Mouse (Mus musculus): ENCODE measurements around the gene Rtn1. TPM values are rescaled to one million over a fixed set of nuclear protein-coding genes. Genes with fewer than 3 reads are reported as not detected.

The Rtn1 gene
- total RNA-seq, 2 experiments from 2014 or later, result 1,333 to 1,442 TPM

GRCm38 (mm10) chr12:72366104-72366437, 42.8 kb downstream of the Rtn1 start:
- TF ChIP-seq CTCF (conservative IDR thresholded peaks at IDR 0.05), result no peak
- Histone ChIP-seq H3K4me3 (no peak overlapping the region), H3K27ac (no peak overlapping the region)
- DNase-seq (ENCODE audit: low spot score in 2 of 2), result no peak

DNA sequence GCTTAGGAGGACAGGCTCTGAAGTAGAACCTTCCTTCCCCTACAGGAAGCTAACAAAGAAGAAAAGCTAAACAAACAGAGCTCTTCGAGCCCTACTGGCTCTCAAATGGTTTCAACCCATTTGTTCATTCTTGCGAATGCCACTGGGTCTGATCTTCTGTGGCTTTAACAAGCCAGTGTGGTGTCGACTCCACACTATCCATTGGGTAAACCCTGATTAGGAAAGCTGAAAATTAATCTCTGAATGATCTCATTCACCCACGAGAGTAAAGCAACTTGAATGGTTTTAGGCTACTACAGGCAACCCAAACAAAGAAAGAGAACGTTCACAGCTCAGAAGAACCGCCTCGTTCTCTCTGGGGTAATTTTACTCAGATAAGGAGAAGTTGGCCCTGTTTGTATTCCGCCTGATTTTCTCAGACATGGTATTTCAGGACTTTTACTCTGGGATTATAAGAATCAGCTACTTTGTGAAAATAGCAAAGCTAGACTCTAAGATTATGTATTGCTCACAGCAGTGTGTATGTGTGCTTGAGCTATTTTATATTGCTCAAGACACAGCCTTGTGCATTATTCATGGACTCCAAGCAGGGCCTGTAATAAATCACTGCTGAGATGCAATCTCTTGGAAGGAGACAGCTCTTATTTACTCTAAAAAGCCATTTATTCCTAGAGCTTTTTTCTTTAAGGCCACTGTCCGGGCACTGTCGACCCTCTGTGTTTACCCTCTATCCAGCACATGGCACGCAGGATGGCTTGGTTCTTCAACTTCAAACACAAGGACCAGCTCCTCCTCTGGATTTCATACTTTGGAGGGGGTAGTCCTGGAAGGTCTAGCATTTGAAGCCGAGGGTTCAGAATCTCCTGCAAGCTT, 43.4 kb downstream of the Rtn1 start:
- TF ChIP-seq CTCF (conservative IDR thresholded peaks at IDR 0.05), result no peak
- Histone ChIP-seq H3K27ac (no peak overlapping the region), H3K4me3 (no peak overlapping the region)
- DNase-seq (ENCODE audit: low spot score in 2 of 2), result no peak

DNA sequence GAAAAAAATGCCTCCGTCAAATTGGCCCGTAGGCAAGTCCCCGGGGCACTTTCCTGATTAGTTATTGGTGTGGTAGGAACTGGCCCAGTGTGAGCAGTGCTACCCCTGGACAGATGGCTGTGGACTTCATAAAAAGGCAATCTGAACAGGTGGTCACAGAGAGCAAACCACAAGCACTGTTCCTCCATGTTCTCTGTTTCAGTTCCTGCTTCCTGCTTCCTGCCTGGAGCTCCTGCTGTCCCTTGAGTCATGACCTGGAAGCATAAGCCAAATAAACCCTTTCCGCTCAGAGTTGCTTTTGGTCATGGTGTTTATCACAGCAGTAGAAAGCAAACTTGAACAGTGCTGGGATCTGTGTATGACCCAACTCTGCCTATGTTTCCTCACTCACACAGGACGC, 44.3 kb downstream of the Rtn1 start:
- Histone ChIP-seq H3K27ac (no peak overlapping the region), H3K4me3 (no peak overlapping the region)
- no peak for TF ChIP-seq CTCF (conservative IDR thresholded peaks at IDR 0.05)
- no peak for DNase-seq (ENCODE audit: low spot score in 2 of 2)

DNA sequence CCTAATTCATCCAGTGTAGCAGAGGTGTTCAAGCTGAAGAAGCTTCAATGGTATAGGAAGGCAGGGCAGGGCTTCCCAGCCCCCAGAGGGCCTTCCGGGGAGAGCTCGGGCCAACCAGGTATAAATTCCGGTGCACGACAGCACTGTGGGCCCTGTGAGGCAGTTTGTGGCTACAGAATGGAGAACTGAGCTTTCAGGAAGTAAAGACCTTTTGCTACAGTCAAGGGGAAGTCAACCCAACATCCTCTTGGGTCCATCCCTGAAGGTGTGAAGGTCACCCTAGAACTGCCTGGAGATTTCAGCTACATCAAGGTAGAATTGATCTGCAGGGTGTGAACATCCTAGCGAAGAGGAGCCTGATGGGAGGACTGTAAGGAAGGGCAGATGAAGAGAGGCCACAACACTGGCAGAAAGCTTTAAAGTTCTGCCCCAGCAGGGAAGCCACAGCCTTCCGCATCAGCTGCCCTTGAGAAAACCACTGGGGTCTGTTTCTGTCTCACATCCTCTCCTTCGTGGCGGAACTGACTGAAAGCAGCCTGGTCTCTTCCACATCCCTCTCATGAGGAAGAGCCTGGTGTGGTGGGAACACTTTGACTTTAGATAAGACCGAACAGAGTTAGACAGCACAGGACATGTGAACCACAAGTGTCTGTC, 47.0 kb downstream of the Rtn1 start:
- DNase-seq (ENCODE audit: low spot score in 2 of 2), result no peak
- Histone ChIP-seq H3K4me3 (no peak overlapping the region), H3K27ac (no peak overlapping the region)
- no peak for TF ChIP-seq CTCF (conservative IDR thresholded peaks at IDR 0.05)

DNA sequence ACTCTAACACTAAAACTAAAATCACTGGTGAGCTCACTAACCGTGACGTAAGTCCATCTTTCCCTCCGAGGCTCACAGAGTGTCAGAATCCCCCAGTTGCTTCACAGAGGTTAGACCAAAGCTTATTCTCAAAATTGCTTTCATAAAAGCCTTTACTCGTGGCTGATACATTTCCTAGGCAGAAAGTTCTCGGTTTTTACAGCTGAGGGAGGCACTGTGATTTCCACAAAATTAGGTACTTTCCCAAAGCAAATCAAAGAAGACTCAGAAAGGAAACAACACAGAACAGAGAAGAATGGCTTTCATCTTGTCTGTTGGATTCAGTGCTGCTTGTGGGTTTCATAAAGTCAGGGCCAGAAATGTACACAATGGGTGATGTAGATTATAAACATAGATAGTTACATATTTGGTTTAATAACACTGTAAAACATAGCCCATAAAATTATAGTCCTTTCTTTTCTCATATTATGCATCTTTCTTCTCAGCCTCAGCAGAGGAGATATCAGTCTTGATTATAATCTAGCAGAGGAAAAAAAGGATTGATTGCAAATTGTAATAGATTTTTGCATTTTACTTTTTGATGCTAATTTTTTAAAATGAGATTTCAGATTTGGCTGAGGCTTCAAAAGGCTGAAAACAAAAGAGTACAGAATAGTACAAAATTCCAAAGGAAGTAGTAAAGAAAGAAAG, 47.8 kb downstream of the Rtn1 start:
- no peak overlapping the region; the same call in 1 of the 2 replicates for H3K27ac ChIP-seq
- no peak for TF ChIP-seq CTCF (conservative IDR thresholded peaks at IDR 0.05)
- no peak for DNase-seq (ENCODE audit: low spot score in 2 of 2)

GRCm38 (mm10) chr12:72359903-72360302, 49.0 kb downstream of the Rtn1 start:
- Histone ChIP-seq H3K27ac (no peak overlapping the region), H3K4me3 (no peak overlapping the region)
- no peak for TF ChIP-seq CTCF (conservative IDR thresholded peaks at IDR 0.05)
- no peak for DNase-seq (ENCODE audit: low spot score in 2 of 2)

More for the DNA sequence above, 47.8 kb downstream of the Rtn1 start:
- H3K4me3 ChIP-seq, result no peak overlapping the region

GRCm38 (mm10) chr12:72357667-72358420, 51.0 kb downstream of the Rtn1 start:
- TF ChIP-seq CTCF (conservative IDR thresholded peaks at IDR 0.05), result no peak
- no peak for DNase-seq (ENCODE audit: low spot score in 2 of 2)
- no peak overlapping the region for H3K4me3 ChIP-seq
- no peak overlapping the region for H3K27ac ChIP-seq

DNA sequence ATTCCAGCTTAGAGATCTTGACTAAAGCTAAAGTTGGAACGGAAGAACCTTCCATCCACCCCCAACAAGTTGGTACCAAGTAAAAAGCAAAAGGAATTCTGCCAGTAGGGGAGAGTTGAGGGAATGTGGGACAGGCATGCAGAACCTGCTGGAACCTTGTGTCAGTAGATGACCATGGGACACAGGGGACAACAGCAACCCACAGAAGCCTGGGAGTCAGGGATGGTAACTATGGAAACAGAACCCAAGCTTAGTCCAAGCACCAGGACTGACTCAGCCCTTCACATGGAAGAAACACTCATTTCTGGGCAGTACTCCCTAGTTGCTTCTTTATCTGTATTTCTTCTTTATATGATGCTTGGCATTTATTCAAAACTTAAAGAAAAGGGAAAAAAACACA, 54.6 kb downstream of the Rtn1 start:
- DNase-seq (ENCODE audit: low spot score in 2 of 2), result no peak

GRCm38 (mm10) chr12:72353506-72353905, 55.3 kb downstream of the Rtn1 start:
- Histone ChIP-seq H3K27ac (0 out of 2 replicates have a peak overlapping the region, but pooled peaks have one; percentile 33), H3K4me3 (no peak overlapping the region)
- DNase-seq (ENCODE audit: low spot score in 2 of 2), result no peak
- TF ChIP-seq CTCF (conservative IDR thresholded peaks at IDR 0.05), result no peak

More for the DNA sequence above, 54.6 kb downstream of the Rtn1 start:
- no peak for TF ChIP-seq CTCF (conservative IDR thresholded peaks at IDR 0.05)
- Histone ChIP-seq H3K27ac (peak overlapping the region; percentile 55; the same call in 1 of the 2 replicates), H3K4me3 (no peak overlapping the region)

DNA sequence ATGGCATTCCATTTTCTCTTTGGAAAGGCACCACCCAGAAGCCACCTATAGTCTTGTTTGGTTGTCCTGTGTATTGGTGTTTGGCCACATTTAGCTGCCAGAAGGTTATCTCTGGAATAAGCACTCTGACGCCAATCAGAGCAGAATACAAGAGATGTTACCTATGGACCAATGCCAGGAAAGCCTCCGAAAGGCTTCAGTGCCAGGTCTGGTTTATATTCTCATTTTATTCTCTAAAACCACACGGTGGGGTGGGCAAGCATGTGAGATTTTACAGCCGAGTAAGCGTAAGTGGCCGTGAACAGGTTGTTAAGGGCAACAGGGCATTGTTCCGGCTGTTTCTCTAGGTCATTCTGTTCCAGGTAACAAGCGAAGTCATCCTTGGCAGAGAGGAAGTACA, 60.3 kb downstream of the Rtn1 start:
- Histone ChIP-seq H3K27ac (no peak overlapping the region), H3K4me3 (no peak overlapping the region)
- no peak for DNase-seq (ENCODE audit: low spot score in 2 of 2)
- no peak for TF ChIP-seq CTCF (conservative IDR thresholded peaks at IDR 0.05)

DNA sequence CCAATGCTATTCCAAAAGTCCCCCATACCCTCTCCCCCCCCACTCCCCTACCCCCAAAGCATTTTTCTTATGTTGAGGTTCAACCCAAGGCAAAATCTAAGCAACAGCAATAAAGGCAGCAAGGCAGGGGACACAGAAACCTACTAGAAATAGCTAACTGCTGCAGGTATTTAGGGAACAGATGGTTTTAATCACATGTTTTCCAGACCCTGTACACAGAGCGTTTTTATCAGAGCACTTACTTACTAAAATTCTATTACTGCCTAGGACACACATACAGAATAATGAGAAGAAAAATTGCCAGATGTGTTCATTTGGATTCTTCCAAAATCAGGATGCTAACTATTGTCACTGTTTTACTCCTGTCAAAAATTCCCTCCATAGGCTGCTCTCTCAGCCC, 61.7 kb downstream of the Rtn1 start:
- Histone ChIP-seq H3K27ac (no peak overlapping the region), H3K4me3 (no peak overlapping the region)
- no peak for DNase-seq (ENCODE audit: low spot score in 2 of 2)
- no peak for TF ChIP-seq CTCF (conservative IDR thresholded peaks at IDR 0.05)

DNA sequence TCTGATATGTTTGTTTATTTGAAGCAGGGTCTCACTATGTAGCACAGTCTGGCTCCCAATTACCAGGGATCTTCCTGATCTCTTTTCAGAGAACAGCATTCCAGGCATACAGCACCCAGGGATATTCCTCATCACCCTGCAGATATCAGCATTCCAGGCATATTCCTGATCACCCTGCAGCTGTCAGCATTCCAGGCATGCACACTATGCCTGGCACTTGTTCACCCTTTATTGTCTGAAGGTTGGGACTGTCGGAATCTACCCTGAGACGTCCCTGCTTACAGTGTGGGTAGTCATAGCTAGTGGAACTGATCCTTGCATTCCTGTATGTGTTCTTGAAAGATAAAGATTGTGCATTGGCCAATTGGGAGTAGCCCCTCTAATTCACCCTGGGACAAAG, 65.2 kb downstream of the Rtn1 start:
- no peak overlapping the region for H3K27ac ChIP-seq
- DNase-seq (ENCODE audit: low spot score in 2 of 2), result no peak
- no peak for TF ChIP-seq CTCF (conservative IDR thresholded peaks at IDR 0.05)
- no peak overlapping the region for H3K4me3 ChIP-seq

GRCm38 (mm10) chr12:72336009-72336408, 72.8 kb downstream of the Rtn1 start:
- Histone ChIP-seq H3K27ac (no peak overlapping the region), H3K4me3 (no peak overlapping the region)
- DNase-seq (ENCODE audit: low spot score in 2 of 2), result no peak
- TF ChIP-seq CTCF (conservative IDR thresholded peaks at IDR 0.05), result no peak

Measured in layer of hippocampus, adult 2 months (tissue).